Mouse (Mus musculus) spleen, postnatal 4 days (tissue): ENCODE results near the gene Bcl2l11.

Source experiments
- DNase-seq, 2 experiments: peaks; one replicate each; pipeline ENCODE4 v3.0.0; 2022; ENCODE audit warnings: low spot score in 2 of 2

Bcl2l11 gene

GRCm38 (mm10) chr2:128138924-128139323 is 13.1 kb downstream of the Bcl2l11 start:
- no peak for DNase-seq

GRCm38 (mm10) chr2:128139781-128140180 is 13.9 kb downstream of the Bcl2l11 start:
- DNase-seq = no peak

- DNase-seq = no peak
These were observed 14.3 kb downstream of the Bcl2l11 start for GRCm38 (mm10) chr2:128140183-128140582.

- no peak for DNase-seq
These were observed 18.2 kb downstream of the Bcl2l11 start for GRCm38 (mm10) chr2:128143992-128144391.

GRCm38 (mm10) chr2:128145433-128145832 is 19.6 kb downstream of the Bcl2l11 start:
- no peak for DNase-seq

GRCm38 (mm10) chr2:128149596-128149995 is 23.8 kb downstream of the Bcl2l11 start:
- no peak for DNase-seq

GRCm38 (mm10) chr2:128152211-128152610 is 26.4 kb downstream of the Bcl2l11 start:
- no peak for DNase-seq

GRCm38 (mm10) chr2:128152845-128153550 is 27.2 kb downstream of the Bcl2l11 start:
- peak; percentile 49 to 75 for DNase-seq

GRCm38 (mm10) chr2:128153551-128153910 is 27.7 kb downstream of the Bcl2l11 start:
- DNase-seq = no peak

GRCm38 (mm10) chr2:128155412-128156066 is 29.7 kb downstream of the Bcl2l11 start:
- peak; percentile 70 to 79 for DNase-seq

- no peak for DNase-seq
These were observed 30.2 kb downstream of the Bcl2l11 start for GRCm38 (mm10) chr2:128156067-128156462.

- DNase-seq = no peak
These were observed 30.9 kb downstream of the Bcl2l11 start for GRCm38 (mm10) chr2:128156557-128157412.

GRCm38 (mm10) chr2:128158734-128159410 is 33.0 kb downstream of the Bcl2l11 start:
- DNase-seq = no peak

- no peak for DNase-seq
These were observed 33.8 kb downstream of the Bcl2l11 start for GRCm38 (mm10) chr2:128159619-128160125.

GRCm38 (mm10) chr2:128163177-128163576 is 37.3 kb downstream of the Bcl2l11 start:
- DNase-seq = no peak

GRCm38 (mm10) chr2:128166623-128167423 is 41.0 kb downstream of the Bcl2l11 start:
- DNase-seq = peak; percentile 38 to 67

- peak in 1 of 2 experiments; percentile 61 for DNase-seq
These were observed 42.1 kb downstream of the Bcl2l11 start for GRCm38 (mm10) chr2:128167930-128168329.

- no peak for DNase-seq
These were observed 43.6 kb downstream of the Bcl2l11 start for GRCm38 (mm10) chr2:128169486-128169885.

GRCm38 (mm10) chr2:128169972-128170371 is 44.1 kb downstream of the Bcl2l11 start:
- DNase-seq = no peak

- DNase-seq = no peak
These were observed 44.8 kb downstream of the Bcl2l11 start for GRCm38 (mm10) chr2:128170614-128171013.

- no peak for DNase-seq
These were observed 46.4 kb downstream of the Bcl2l11 start for GRCm38 (mm10) chr2:128172266-128172665.
